Mouse (Mus musculus) neutrophil, adult 65 days (primary cell): Measurements from ENCODE around the gene Scgb2b12. TPM values are rescaled to one million over a fixed set of nuclear protein-coding genes. Genes with fewer than 3 reads are reported as not detected.

Experiments
- total RNA-seq: library from RNA; stranded (reverse); gene quantifications from 2 replicates; pipeline ENCODE4 v1.2.4, GENCODE M21; 2023

Gene Scgb2b12
- not detected in 2 replicates for total RNA-seq

GRCm38 (mm10) chr7:32327145-32327544 lies at the start of gene Scgb2b12:
TSS of gene Scgb2b12 (minus strand) at chr7:32327245.

DNA sequence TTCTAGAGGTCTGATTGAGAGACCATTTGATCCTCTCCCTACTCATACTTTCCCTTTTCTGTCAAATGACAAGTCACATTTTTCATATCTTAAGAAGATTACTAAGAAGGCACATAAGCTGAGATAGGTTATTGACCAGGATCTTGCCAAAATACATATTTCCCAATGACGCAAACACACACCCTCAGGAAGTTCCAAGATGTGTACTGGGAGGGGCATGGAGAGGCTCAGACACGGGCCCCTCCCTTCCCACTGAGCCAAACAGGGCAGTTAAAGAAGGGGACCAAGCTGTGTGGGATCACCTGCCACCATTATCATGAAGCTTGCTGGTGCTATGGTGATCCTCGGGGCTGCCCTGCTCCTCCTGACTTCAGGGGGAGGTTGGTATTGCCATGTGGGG lies 6.8 kb upstream of the Scgb2b12 start, which contains the start of gene Scgb1b12:
Scgb1b12 (plus strand) TSS at position 301 of the 400 bp plus-strand sequence.

Other genes with a start within 250 kb of the Scgb2b12 start
- gene Scgb1b10, start 226.4 kb downstream of the Scgb2b12 start, total RNA-seq: not detected in 2 replicates
- not detected in 2 replicates for gene Scgb2b11, start 116.1 kb downstream of the Scgb2b12 start, total RNA-seq
- gene Scgb1b11, start 104.4 kb downstream of the Scgb2b12 start, total RNA-seq: not detected in 2 replicates
- gene Scgb1b12, start 6.9 kb upstream of the Scgb2b12 start, total RNA-seq: not detected in 2 replicates
- gene Scgb1b29, start 114.3 kb upstream of the Scgb2b12 start, total RNA-seq: not detected in 2 replicates